Mouse (Mus musculus) lung, postnatal 4 days (tissue): ENCODE results near the gene Doc2g.

ENCODE experiments used
- DNase-seq, 2 experiments: peaks; one replicate each; pipeline ENCODE4 v3.0.0; 2021

Doc2g gene

DNA sequence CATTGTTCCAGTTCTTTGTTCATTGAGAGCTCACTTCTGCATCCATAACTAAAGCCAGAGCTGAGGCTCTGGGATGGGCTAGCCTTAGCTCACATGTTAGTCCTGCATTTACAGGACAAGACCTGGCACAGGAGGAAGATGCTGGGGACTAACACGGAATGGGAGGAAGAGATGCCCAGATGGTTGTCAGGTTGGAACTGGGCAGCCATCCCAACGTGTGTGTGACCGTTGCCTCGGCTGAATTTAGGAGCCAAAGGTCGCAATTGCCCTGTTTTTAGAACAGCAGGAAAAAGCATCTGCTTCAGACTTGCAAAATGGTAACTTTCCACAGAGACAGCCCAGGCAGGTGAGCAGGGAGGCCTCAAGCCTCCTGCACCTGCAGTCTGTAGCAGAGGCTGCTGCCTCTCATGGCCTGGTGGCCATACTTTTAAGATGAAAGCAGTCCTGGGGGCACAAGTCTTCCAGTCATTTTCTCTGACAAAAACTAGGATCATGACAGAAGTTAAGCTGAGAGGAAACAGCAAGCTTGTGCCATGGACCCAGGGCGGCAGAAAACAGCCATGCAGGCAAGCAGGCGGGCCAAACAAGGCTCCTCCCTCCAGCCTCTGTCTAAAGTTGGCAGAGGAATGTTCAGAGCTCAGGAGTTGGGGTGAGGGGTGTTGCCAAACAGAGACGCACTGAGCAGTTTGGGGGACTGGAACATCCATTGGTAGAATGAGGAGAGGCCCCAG lies 52.3 kb downstream of the Doc2g start:
- peak in 1 of 2 experiments; percentile 16 for DNase-seq

DNA sequence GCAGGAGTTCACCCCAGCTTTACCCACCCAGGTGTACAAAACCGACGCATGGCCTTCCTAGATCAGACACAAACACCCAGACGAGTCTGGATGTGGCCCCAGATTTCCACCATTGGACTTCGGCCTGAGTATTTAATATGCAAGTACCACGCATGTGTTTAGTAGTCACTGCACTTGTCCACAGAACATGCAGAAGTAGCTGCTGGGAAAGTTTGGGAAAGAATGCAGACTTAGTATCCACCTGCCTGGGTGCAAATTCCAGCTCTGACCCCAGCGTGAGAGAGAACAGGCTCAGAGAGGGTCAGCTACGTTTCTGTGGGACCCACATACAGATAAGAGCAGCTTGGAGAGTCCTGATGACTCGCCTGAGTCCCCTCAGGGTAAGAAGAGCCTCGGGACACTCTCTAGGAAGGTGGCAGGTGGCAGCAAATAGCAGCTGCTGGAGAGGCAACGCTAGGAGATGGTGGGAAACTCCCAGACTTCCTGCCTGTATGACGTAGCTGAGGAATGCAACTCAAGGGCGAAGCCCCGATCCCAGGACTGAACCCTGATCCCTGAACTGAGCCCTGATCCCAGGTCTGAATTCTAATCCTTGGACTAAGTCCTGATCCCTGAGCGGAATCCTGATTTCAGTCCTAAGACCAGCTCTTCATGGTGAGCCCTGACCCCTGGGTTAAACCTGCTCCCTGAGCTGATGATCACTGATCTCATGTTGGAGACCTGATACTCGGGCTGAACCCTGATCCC lies 53.0 kb downstream of the Doc2g start:
- DNase-seq, result peak in 1 of 2 experiments; percentile 24
